21 mouse cellular contexts compared by ENCODE assay signal in genomic region chr7:4084161-4084560, GRCm38 (mm10). TPM values are rescaled to one million over a fixed set of nuclear protein-coding genes. Genes with fewer than 3 reads are reported as not detected.
"Had no signal": no experiment of that assay in that cellular context is flagged by ENCODE, and none has a peak within 500 bp of the region (broad histone marks: within the 10 kb centered on the region; RNA-seq: fewer than 3 reads in every experiment).

No protein-coding gene starts in this region.

- H3K4me1 ChIP-seq: limb, embryonic 10.5 days; limb, embryonic 13.5 days; lung, embryonic 15.5 days; midbrain, embryonic 10.5 days; midbrain, embryonic 13.5 days; neural tube, embryonic 13.5 days had no signal

- DNase-seq: kidney, adult 2 months; kidney, postnatal 25 days; liver; lung, adult 18-20 months; lung, postnatal 10 days; lung, postnatal 36 days; retina, postnatal 1 day; right cerebral cortex, postnatal 25 days; thymus, adult 18-20 months; thymus, postnatal 36 days had no signal

- H3K27ac ChIP-seq: kidney, postnatal 0 days; limb, embryonic 10.5 days; limb, embryonic 13.5 days; liver, embryonic 12.5 days; liver, embryonic 15.5 days; lung, embryonic 15.5 days; midbrain, embryonic 10.5 days; midbrain, embryonic 13.5 days; neural tube, embryonic 13.5 days had no signal

- H3K4me3 ChIP-seq: limb, embryonic 10.5 days; limb, embryonic 13.5 days; liver, embryonic 12.5 days; liver, embryonic 15.5 days; lung, embryonic 15.5 days; midbrain, embryonic 10.5 days; midbrain, embryonic 13.5 days; myocyte; neural tube, embryonic 13.5 days had no signal

RNA-seq across cellular contexts. Expression of gene Lair1, which starts 21.2 kb away (rescaled TPM):
- polyA plus RNA-seq: myocyte had no signal

RNA-seq across cellular contexts. Expression of gene Ttyh1, which starts 35.0 kb away (rescaled TPM):
- total RNA-seq: monocyte, adult 5-6 weeks had no signal
